Mouse (Mus musculus): ENCODE measurements around the gene Hk1.

Hk1 gene

DNA sequence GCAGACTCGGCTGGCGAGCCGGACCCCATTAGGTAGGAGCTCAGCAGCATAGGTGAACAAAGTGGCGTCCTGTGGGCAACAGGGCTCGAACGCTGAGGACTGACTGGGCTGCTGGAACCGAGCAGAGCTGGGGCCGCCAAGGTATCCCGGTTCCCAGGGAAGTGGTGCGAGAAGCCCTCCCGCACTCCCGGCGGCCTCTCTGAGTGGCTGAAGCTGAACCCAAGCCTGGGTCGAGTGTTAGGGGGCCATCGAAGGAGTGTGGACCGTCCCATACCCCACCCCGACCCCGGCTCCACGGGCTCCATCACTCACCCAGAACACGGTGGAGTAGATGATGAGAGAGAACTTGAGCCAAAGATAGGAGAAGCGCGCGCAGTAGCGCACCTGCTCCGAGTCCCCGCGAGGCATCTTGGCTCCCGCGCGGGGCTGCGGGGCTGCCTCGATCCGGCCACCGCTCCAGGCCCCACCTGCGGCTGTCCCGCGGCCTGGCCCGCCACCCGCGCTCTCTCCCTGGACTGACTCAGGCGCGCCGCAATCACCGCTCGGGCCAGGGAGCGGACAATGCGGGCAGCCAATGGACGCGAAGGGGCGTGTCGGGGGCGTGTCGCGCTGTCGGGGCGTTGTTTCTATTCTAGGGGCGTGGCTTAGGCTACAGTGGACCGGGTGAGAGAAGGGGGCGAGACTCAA is 148.9 kb downstream of the Hk1 start, which contains the start of gene Tspan15:
Gene Tspan15 (minus strand): TSS at position 544 of the 687 bp plus-strand sequence.
- in situ Hi-C loops (cut with MboI, MseI), result loop anchor here (5.0 kb wide), 1 partner anchor 44 kb away; no protein-coding TSS in a partner anchor

DNA sequence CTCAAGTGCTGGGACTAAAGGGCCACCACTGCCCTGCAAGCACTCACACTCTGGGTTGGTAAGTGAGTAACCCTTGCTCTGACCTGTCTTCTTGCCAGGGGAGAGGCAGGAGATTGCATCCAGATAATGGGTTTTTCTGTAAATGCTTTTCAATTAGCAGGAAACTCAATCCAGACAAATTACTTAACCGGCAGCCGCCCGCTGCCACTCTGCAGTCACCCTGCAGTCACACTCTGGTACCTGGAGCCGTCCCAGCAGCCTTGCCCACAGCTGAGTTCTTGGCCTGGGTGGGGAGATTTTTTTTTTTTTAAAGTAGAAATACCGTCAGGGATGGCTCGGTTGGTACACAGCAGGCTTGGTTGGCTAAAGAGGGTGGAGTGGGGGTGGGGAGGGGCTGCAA is 151.6 kb downstream of the Hk1 start:
- in situ Hi-C loops (cut with MboI, MseI), result no loop called here

DNA sequence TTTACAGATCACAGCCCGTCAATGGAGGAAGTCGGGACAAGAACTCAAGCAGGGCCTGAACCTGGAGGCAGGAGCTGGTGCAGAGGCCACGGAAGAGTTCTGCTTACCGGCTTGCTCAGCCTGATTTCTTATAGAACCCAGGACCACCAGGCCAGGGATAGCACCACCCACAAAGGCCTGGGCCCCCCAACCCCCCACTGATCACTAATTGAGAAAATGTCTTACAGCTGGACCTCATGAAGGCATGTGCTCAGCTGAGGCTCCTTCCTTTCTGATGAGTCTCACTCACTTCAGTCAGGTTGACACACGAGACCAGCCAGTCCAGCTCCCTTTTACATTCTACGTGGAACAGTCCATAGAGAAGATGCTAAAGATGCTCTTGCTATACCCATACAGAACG is 153.9 kb downstream of the Hk1 start:
- in situ Hi-C loops (cut with MboI, MseI), result no loop called here

DNA sequence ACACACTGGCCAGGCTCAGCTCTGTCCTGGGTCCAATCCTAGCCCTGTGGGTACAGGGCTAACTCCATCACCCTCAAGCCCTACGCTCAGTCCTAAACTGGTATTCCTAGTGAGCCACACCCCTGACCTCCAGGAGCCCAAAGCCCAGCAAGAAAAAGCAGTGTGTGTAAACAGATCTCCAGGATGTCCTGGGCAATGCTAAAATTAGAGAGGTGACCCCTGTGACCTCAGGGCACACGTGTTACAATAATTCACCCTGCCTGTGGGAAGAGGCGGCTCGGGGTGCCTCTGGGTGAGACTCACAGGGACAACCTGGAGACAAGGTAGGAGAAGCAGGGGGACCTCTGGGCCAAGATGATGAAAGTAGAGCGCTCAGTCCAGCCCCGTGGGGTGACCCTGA is 155.5 kb downstream of the Hk1 start:
- in situ Hi-C loops (cut with MboI, MseI), result no loop called here

DNA sequence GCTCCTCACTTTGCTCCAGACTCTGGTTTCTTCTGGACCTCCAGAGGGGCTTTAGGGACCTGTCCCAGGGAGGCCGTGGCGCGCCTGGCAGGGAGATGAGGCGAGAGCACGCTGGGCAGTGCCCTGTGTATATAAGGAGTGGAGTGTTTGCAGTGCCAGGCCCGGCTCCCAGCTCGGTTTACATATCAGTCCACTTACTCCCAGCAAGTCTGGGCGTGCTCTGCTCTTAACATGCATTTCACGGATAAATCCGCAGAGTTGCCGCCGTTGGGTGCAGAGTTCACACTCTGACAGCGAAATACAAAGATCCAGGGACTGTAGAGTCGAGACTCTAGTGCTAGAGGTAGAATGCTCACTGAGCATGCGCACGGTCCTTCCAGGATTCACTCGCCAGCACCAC is 156.9 kb downstream of the Hk1 start:
- in situ Hi-C loops (cut with MboI, MseI), result no loop called here

DNA sequence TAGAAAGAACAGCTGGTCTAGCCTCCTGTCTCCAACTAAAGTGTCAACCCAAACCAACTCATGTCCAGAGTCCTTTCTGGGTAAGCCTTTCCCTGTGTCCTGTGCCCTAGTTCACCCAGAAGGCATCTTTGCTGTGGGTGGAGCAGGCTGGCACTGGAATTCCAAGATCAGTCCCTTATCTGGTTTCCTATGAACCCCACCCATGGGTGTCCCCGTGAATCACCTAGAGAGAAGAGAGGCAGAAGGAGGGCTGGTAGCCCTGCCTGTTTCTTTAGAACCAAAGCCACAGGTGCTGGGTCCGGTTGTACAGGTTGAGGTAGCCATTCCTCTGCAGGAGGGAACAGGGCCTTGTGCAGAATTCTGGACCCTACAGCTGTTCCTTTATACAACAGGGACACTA is 158.1 kb downstream of the Hk1 start:
- in situ Hi-C loops (cut with MboI, MseI), result no loop called here

DNA sequence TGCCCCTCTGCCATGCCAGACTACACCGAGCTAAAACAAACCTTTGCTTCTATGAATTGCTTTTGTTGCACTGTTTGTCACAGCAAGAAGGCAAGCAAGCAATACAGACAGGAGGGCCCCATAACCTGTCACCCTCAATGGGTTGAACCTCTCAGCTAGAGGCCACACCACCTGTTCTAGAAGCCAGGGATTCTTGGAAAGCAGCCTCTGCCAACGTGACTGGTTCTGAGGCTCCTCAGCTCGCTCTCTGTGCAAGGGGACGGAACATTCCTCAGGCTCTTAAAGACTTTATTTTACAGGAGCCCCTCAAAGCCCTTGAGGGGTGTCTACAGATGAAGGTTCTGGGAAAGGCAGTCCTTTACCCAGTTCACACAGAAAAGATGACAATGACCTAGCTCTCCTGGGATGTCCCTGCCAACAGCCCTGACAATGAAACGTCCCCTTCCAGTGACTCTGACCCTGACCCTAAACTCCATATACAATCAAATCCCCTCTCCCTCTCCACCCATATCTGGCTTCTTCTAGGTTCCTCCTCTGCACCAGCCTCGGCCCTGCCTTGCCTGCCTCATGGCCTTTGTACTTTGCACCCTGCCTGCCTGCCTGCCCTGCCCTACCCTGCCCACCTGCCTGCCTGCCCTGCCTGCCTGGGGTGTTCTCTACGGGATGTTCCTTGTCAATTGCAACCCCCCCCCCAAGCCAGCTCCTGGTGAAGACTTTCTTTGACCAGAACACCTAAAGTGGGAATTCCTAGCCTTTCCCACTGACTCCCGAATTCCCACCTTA is 158.8 kb downstream of the Hk1 start:
- in situ Hi-C loops (cut with MboI, MseI), result no loop called here
